Comparison of ENCODE assay signal across 8 mouse cellular contexts in genomic region chr6:136930677-136931076, GRCm38 (mm10). TPM values are rescaled to one million over a fixed set of nuclear protein-coding genes. Genes with fewer than 3 reads are reported as not detected.
A peak's percentile ranks its signal among the peaks of the same experiment; 100 is the strongest.
DNase-seq lines count a peak whose midpoint lies in the region; ATAC-seq and TF ChIP-seq lines count a peak whose summit lies in the region.

No protein-coding gene starts in this region.

- H3K27ac ChIP-seq in bone marrow, adult 2 months (ENCODE audit: control insufficient read depth, insufficient read depth, low read depth, low read length, poor library complexity) = peak overlapping the region; percentile 61
- peak overlapping the region; percentile 48 for H3K27ac ChIP-seq in embryonic facial prominence, embryonic 15.5 days (replicated peaks)
- peak overlapping the region; percentile 89 for H3K27ac ChIP-seq in intestine, embryonic 14.5 days (ENCODE audit: low read depth)
- peak overlapping the region; percentile 76 for H3K27ac ChIP-seq in liver, embryonic 16.5 days (ENCODE audit: low read length)
- H3K27ac ChIP-seq in neural tube, embryonic 12.5 days = no peak overlapping the region

- TF ChIP-seq POLR2A in bone marrow, adult 2 months (IDR thresholded peaks at IDR 0.05; ENCODE audit: borderline replicate concordance, control insufficient read depth, low read depth, low read length) = peak; percentile 61; the same call in 1 of the 2 replicates

- H3K4me1 ChIP-seq in bone marrow, adult 2 months (ENCODE audit: control insufficient read depth, insufficient read depth, low read length) = peaks cover 7% of the 10 kb centered on the region
- peaks cover 18% of the 10 kb centered on the region; the same call in 1 of the 2 replicates for H3K4me1 ChIP-seq in embryonic facial prominence, embryonic 15.5 days
- H3K4me1 ChIP-seq in intestine, embryonic 14.5 days (replicated peaks; ENCODE audit: control insufficient read depth, insufficient read depth, low read length) = peaks cover 9% of the 10 kb centered on the region
- peaks cover 13% of the 10 kb centered on the region for H3K4me1 ChIP-seq in liver, embryonic 16.5 days (ENCODE audit: control insufficient read depth, low read depth, low read length)
- H3K4me1 ChIP-seq in neural tube, embryonic 12.5 days = no peaks in the 10 kb centered on the region

- no peaks in the 10 kb centered on the region for H3K9me3 ChIP-seq in embryonic facial prominence, embryonic 15.5 days (replicated peaks)
- H3K9me3 ChIP-seq in intestine, embryonic 14.5 days (ENCODE audit: control insufficient read depth, low read length) = no peaks in the 10 kb centered on the region
- no peaks in the 10 kb centered on the region for H3K9me3 ChIP-seq in liver, embryonic 16.5 days (replicated peaks; ENCODE audit: control insufficient read depth, low read length)
- H3K9me3 ChIP-seq in neural tube, embryonic 12.5 days = no peaks in the 10 kb centered on the region

- H3K36me3 ChIP-seq in embryonic facial prominence, embryonic 15.5 days = no peaks in the 10 kb centered on the region; the same call in 1 of the 2 replicates
- H3K36me3 ChIP-seq in intestine, embryonic 14.5 days (ENCODE audit: control insufficient read depth, insufficient read depth, low read length) = no peaks in the 10 kb centered on the region
- no peaks in the 10 kb centered on the region; the same call in 1 of the 2 replicates for H3K36me3 ChIP-seq in liver, embryonic 16.5 days (ENCODE audit: control insufficient read depth, insufficient read depth)
- H3K36me3 ChIP-seq in neural tube, embryonic 12.5 days = no peaks in the 10 kb centered on the region

- under 1% methylated on average over 12 of the region's 12 CpGs for WGBS in bone marrow, adult 2 months
- WGBS in embryonic facial prominence, embryonic 15.5 days = 11% methylated on average over 12 of the region's 12 CpGs
- WGBS in intestine, embryonic 14.5 days = 6% methylated on average over 12 of the region's 12 CpGs
- WGBS in liver, embryonic 16.5 days (ENCODE audit: insufficient replicate concordance) = 8% methylated on average over 12 of the region's 12 CpGs
- 62% methylated on average over 12 of the region's 12 CpGs for WGBS in neural tube, embryonic 12.5 days

- no peaks in the 10 kb centered on the region for H3K27me3 ChIP-seq in embryonic facial prominence, embryonic 15.5 days
- no peaks in the 10 kb centered on the region for H3K27me3 ChIP-seq in intestine, embryonic 14.5 days (replicated peaks; ENCODE audit: control insufficient read depth, insufficient read depth, low read length)
- H3K27me3 ChIP-seq in liver, embryonic 16.5 days (ENCODE audit: control insufficient read depth, insufficient read depth, low read depth, low read length) = no peaks in the 10 kb centered on the region
- H3K27me3 ChIP-seq in neural tube, embryonic 12.5 days (replicated peaks) = no peaks in the 10 kb centered on the region

- H3K4me3 ChIP-seq in bone marrow, adult 2 months (replicated peaks; ENCODE audit: control insufficient read depth, low read depth, low read length) = peak overlapping the region; percentile 48
- H3K4me3 ChIP-seq in embryonic facial prominence, embryonic 15.5 days (replicated peaks) = 0 out of 2 replicates have a peak overlapping the region, but pooled peaks have one; percentile 10
- H3K4me3 ChIP-seq in intestine, embryonic 14.5 days (ENCODE audit: low read depth, low read length) = 0 out of 2 replicates have a peak overlapping the region, but pooled peaks have one; percentile 4
- peak overlapping the region; percentile 16; the same call in 1 of the 2 replicates for H3K4me3 ChIP-seq in liver, embryonic 16.5 days (ENCODE audit: low read depth, low read length)
- no peak overlapping the region for H3K4me3 ChIP-seq in neural tube, embryonic 12.5 days

- peak; percentile 77 for DNase-seq in intestine, embryonic 14.5 days (ENCODE audit: low spot score)
- DNase-seq in layer of hippocampus, adult 8-10 months (ENCODE audit: low spot score in 2 of 2) = no peak
- no peak for DNase-seq in testis, postnatal 14 days (ENCODE audit: low spot score)
- DNase-seq in gastrocnemius, adult 8-10 months (ENCODE audit: low spot score in 2 of 2) = no peak

- ATAC-seq in embryonic facial prominence, embryonic 15.5 days (ENCODE audit: insufficient number of reproducible peaks, low FRiP score, low TSS enrichment, low read depth) = peak; percentile 74
- ATAC-seq in intestine, embryonic 14.5 days (replicated peaks; ENCODE audit: low FRiP score, low TSS enrichment, low read depth) = peak; percentile 87
- ATAC-seq in liver, embryonic 16.5 days (ENCODE audit: low read depth) = peak; percentile 97
- ATAC-seq in neural tube, embryonic 12.5 days (ENCODE audit: low FRiP score, low read depth) = peak; percentile 17; the same call in 1 of the 2 replicates

- no peak for TF ChIP-seq CTCF in bone marrow, adult 2 months (IDR thresholded peaks at IDR 0.05; ENCODE audit: control insufficient read depth, insufficient read depth, low read length)

- H3K4me2 ChIP-seq in embryonic facial prominence, embryonic 15.5 days (replicated peaks) = peak overlapping the region; percentile 31
- H3K4me2 ChIP-seq in intestine, embryonic 14.5 days (ENCODE audit: low read length) = peak overlapping the region; percentile 44
- peak overlapping the region; percentile 47 for H3K4me2 ChIP-seq in liver, embryonic 16.5 days (ENCODE audit: low read depth, low read length)
- H3K4me2 ChIP-seq in neural tube, embryonic 12.5 days (replicated peaks) = 0 out of 2 replicates have a peak overlapping the region, but pooled peaks have one; percentile 2

- no peak overlapping the region for H3K9ac ChIP-seq in embryonic facial prominence, embryonic 15.5 days
- 0 out of 2 replicates have a peak overlapping the region, but pooled peaks have one; percentile 13 for H3K9ac ChIP-seq in intestine, embryonic 14.5 days (ENCODE audit: low read length)
- H3K9ac ChIP-seq in liver, embryonic 16.5 days (ENCODE audit: low read depth, low read length) = peak overlapping the region; percentile 42; the same call in 1 of the 2 replicates
- no peak overlapping the region for H3K9ac ChIP-seq in neural tube, embryonic 12.5 days

RNA-seq across cellular contexts. Expression of gene Pde6h, which starts 7.0 kb away (rescaled TPM):
- polyA plus RNA-seq in bone marrow, adult 2 months (2011; ENCODE audit: insufficient read depth, insufficient read length, low replicate concordance, missing spikeins) = 0.27 and 0.42 TPM in 2 replicates
- not detected in 2 replicates for polyA plus RNA-seq in embryonic facial prominence, embryonic 15.5 days (2015; fragmentation: Nextera tagmentation; extraction: Ambion mirVana)
- 1.1 TPM in 1 of 2 replicates, not detected in the other for polyA plus RNA-seq in intestine, embryonic 14.5 days (2014; fragmentation: Nextera tagmentation; extraction: Ambion mirVana)
- polyA plus RNA-seq in liver, embryonic 16.5 days (2015; fragmentation: Nextera tagmentation; extraction: Ambion mirVana) = not detected in 2 replicates
- not detected in 2 replicates for polyA plus RNA-seq in neural tube, embryonic 12.5 days (2016; fragmentation: Nextera tagmentation; extraction: Ambion mirVana)
- 1 to 10 TPM in 2 of 4 experiments, under 1 TPM in 2; 0.52 to 2.0 (median 0.88) TPM for total RNA-seq in layer of hippocampus, adult 8-10 months (2022)
- total RNA-seq in gastrocnemius, adult 8-10 months (2022) = not detected

RNA-seq across cellular contexts. Expression of gene Erp27, which starts 8.7 kb away (rescaled TPM):
- polyA plus RNA-seq in bone marrow, adult 2 months (2011; ENCODE audit: insufficient read depth, insufficient read length, low replicate concordance, missing spikeins) = 4.8 and 11.3 TPM in 2 replicates
- polyA plus RNA-seq in embryonic facial prominence, embryonic 15.5 days (2015; fragmentation: Nextera tagmentation; extraction: Ambion mirVana) = 0.60 and 0.80 TPM in 2 replicates
- 1.1 and 6.0 TPM in 2 replicates for polyA plus RNA-seq in intestine, embryonic 14.5 days (2014; fragmentation: Nextera tagmentation; extraction: Ambion mirVana)
- polyA plus RNA-seq in liver, embryonic 16.5 days (2015; fragmentation: Nextera tagmentation; extraction: Ambion mirVana) = 0.44 and 0.71 TPM in 2 replicates
- not detected in 2 replicates for polyA plus RNA-seq in neural tube, embryonic 12.5 days (2016; fragmentation: Nextera tagmentation; extraction: Ambion mirVana)
- total RNA-seq in layer of hippocampus, adult 8-10 months (2022) = under 1 TPM in 2 of 4 experiments, not detected in 2; 0.54 to 0.79 TPM
- total RNA-seq in gastrocnemius, adult 8-10 months (2022) = not detected

RNA-seq across cellular contexts. Expression of gene Arhgdib, which starts 11.0 kb away (rescaled TPM):
- 251 and 531 TPM in 2 replicates for polyA plus RNA-seq in bone marrow, adult 2 months (2011; ENCODE audit: insufficient read depth, insufficient read length, low replicate concordance, missing spikeins)
- polyA plus RNA-seq in embryonic facial prominence, embryonic 15.5 days (2015; fragmentation: Nextera tagmentation; extraction: Ambion mirVana) = 140 and 145 TPM in 2 replicates
- 57.9 and 60.1 TPM in 2 replicates for polyA plus RNA-seq in intestine, embryonic 14.5 days (2014; fragmentation: Nextera tagmentation; extraction: Ambion mirVana)
- polyA plus RNA-seq in liver, embryonic 16.5 days (2015; fragmentation: Nextera tagmentation; extraction: Ambion mirVana) = 153 and 164 TPM in 2 replicates
- 21.6 and 22.7 TPM in 2 replicates for polyA plus RNA-seq in neural tube, embryonic 12.5 days (2016; fragmentation: Nextera tagmentation; extraction: Ambion mirVana)
- total RNA-seq in layer of hippocampus, adult 8-10 months (2022) = 10 to 100 TPM in 3 of 4 experiments, 1 to 10 TPM in 1; 9.9 to 23.4 (median 17.1) TPM
- total RNA-seq in gastrocnemius, adult 8-10 months (2022) = 1 to 10 TPM; 3.9 to 9.6 (median 5.3) TPM

RNA-seq across cellular contexts. Expression of gene Mgp, which starts 55.1 kb away (rescaled TPM):
- 43.9 and 117 TPM in 2 replicates for polyA plus RNA-seq in bone marrow, adult 2 months (2011; ENCODE audit: insufficient read depth, insufficient read length, low replicate concordance, missing spikeins)
- 211 and 283 TPM in 2 replicates for polyA plus RNA-seq in embryonic facial prominence, embryonic 15.5 days (2015; fragmentation: Nextera tagmentation; extraction: Ambion mirVana)
- 101 and 117 TPM in 2 replicates for polyA plus RNA-seq in intestine, embryonic 14.5 days (2014; fragmentation: Nextera tagmentation; extraction: Ambion mirVana)
- polyA plus RNA-seq in liver, embryonic 16.5 days (2015; fragmentation: Nextera tagmentation; extraction: Ambion mirVana) = 3.3 and 4.8 TPM in 2 replicates
- 8.8 and 13.0 TPM in 2 replicates for polyA plus RNA-seq in neural tube, embryonic 12.5 days (2016; fragmentation: Nextera tagmentation; extraction: Ambion mirVana)
- total RNA-seq in layer of hippocampus, adult 8-10 months (2022) = 10 to 100 TPM; 34.6 to 42.2 (median 40.3) TPM
- 10 to 100 TPM; 25.2 to 67.7 (median 42.4) TPM for total RNA-seq in gastrocnemius, adult 8-10 months (2022)

Comparison
In these comparisons a context has a peak if more than half of its experiments do, and no peak if none do; other contexts are left out.
1. ATAC-seq: peak in every context shown above with its lines; median percentile 97 in liver, embryonic 16.5 days; 87 in intestine, embryonic 14.5 days; 74 in embryonic facial prominence, embryonic 15.5 days; 17 in neural tube, embryonic 12.5 days.
2. H3K9ac ChIP-seq: peak in intestine, embryonic 14.5 days (single experiment) and liver, embryonic 16.5 days (single experiment); none in embryonic facial prominence, embryonic 15.5 days (single experiment) and neural tube, embryonic 12.5 days (single experiment).
3. Peak in every context shown above with its lines, with median percentiles within 50 percentile points of each other: H3K4me2 ChIP-seq.